Mouse (Mus musculus): ENCODE measurements around the gene Cux2. TPM values are rescaled to one million over a fixed set of nuclear protein-coding genes. Genes with fewer than 3 reads are reported as not detected.

Cux2 gene
- polyA plus RNA-seq, 1 experiment, result 1.2 TPM

DNA sequence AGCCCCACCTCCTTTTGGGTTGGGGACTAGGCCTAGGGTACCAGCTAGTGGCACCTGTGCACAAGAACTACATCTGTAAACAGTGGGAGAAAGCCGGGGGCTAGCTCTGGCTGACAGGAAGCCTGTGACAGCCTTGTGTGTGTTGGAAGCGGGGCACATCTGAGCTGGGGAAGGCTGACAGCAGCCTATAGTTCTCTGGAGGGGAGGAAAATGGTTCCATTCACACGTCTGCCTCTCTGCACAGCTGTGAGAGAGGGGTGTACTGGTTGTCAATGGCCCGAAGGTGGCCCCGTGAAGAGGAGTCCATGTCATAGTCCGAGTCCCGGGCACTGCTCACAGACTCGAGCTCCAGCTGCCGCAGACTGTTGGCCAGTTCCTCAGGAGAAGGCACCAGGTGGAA is 232.4 kb downstream of the Cux2 start:
- no peak overlapping the region for H3K27ac ChIP-seq (ENCODE audit: insufficient read depth, low read length)
- no peaks in the 10 kb centered on the region for H3K27me3 ChIP-seq (ENCODE audit: control insufficient read depth, insufficient read depth, low read length)
- peaks cover 51% of the 10 kb centered on the region for H3K36me3 ChIP-seq (ENCODE audit: control insufficient read depth, insufficient read depth, low read length)
- H3K4me3 ChIP-seq (ENCODE audit: extremely low read depth, insufficient read depth, insufficient read length), result no peak overlapping the region
- H3K4me1 ChIP-seq (ENCODE audit: control insufficient read depth, insufficient read depth, insufficient read length), result peaks cover 8% of the 10 kb centered on the region; the same call in 1 of the 2 replicates
- 90% methylated on average over 9 of the region's 9 CpGs for WGBS
- TF ChIP-seq CTCF (IDR thresholded peaks at IDR 0.05; ENCODE audit: extremely low read depth, insufficient read depth, insufficient read length, insufficient replicate concordance) (no peak), POLR2A (IDR thresholded peaks at IDR 0.05; ENCODE audit: low read depth, low read length) (no peak)
- no peak for DNase-seq (ENCODE audit: low read depth in 1 of 2, low spot score in 2 of 2)

DNA sequence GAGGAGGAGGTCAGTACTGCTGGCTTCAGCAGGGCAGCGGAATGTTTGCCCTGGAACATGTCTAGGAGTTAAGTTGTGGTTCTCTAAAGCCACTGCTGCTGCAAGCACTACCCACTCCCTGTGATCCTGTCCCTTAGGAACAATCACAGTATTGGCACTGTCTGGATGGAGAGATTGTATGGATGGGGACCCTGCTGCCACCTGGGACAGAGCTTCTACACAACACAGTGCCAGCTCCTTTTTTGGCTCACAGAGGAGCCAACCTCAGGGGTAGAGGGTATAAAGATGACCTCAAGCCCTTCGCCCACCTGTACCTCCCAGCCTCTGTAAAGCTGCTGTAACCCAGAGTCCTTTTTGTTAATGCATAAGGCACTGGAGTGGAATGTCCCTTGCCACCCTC is 233.3 kb downstream of the Cux2 start:
- Histone ChIP-seq H3K27ac (ENCODE audit: insufficient read depth, low read length) (no peak overlapping the region), H3K27me3 (ENCODE audit: control insufficient read depth, insufficient read depth, low read length) (no peaks in the 10 kb centered on the region), H3K4me3 (ENCODE audit: extremely low read depth, insufficient read depth, insufficient read length) (no peak overlapping the region), H3K4me1 (ENCODE audit: control insufficient read depth, insufficient read depth, insufficient read length) (peaks cover 16% of the 10 kb centered on the region; the same call in 1 of the 2 replicates), H3K36me3 (ENCODE audit: control insufficient read depth, insufficient read depth, low read length) (peaks cover 48% of the 10 kb centered on the region)
- no peak for DNase-seq (ENCODE audit: low read depth in 1 of 2, low spot score in 2 of 2)
- WGBS, result 91% methylated on average over 2 of the region's 2 CpGs
- TF ChIP-seq POLR2A (IDR thresholded peaks at IDR 0.05; ENCODE audit: low read depth, low read length), result no peak
- TF ChIP-seq CTCF (IDR thresholded peaks at IDR 0.05; ENCODE audit: extremely low read depth, insufficient read depth, insufficient read length, insufficient replicate concordance), result no peak

DNA sequence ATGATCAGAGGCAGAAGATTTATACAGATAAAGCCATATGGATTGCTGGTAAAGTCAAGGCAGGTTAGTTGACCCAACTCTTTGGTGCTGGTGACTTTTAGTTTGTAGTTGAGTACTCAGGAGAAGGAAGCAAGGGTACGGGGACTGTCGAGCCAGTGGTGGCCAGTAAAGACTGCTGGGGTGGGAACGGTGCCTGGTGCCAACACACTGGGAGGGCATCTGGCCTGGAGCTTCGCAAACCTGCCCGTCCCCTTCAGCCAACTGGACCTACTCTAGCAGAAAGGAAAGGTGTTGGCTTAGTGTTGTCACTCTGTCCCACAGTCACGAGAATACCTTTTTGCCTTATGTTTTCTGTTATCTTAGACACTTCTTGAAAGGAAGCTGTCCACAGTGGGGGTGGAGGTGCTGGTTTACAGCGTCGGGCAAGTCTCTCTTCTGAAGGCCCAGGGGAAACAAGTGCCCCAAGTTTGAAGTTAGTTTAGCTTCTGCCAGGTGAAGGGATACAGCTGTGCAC is 234.0 kb downstream of the Cux2 start:
- Histone ChIP-seq H3K4me1 (ENCODE audit: control insufficient read depth, insufficient read depth, insufficient read length) (peaks cover 21% of the 10 kb centered on the region; the same call in 1 of the 2 replicates), H3K27ac (ENCODE audit: insufficient read depth, low read length) (no peak overlapping the region), H3K4me3 (ENCODE audit: extremely low read depth, insufficient read depth, insufficient read length) (no peak overlapping the region), H3K36me3 (ENCODE audit: control insufficient read depth, insufficient read depth, low read length) (peaks cover 45% of the 10 kb centered on the region), H3K27me3 (ENCODE audit: control insufficient read depth, insufficient read depth, low read length) (no peaks in the 10 kb centered on the region)
- no peak for TF ChIP-seq CTCF (IDR thresholded peaks at IDR 0.05; ENCODE audit: extremely low read depth, insufficient read depth, insufficient read length, insufficient replicate concordance)
- no peak for TF ChIP-seq POLR2A (IDR thresholded peaks at IDR 0.05; ENCODE audit: low read depth, low read length)
- DNase-seq (ENCODE audit: low read depth in 1 of 2, low spot score in 2 of 2), result no peak
- 89% methylated on average over 8 of the region's 8 CpGs for WGBS

DNA sequence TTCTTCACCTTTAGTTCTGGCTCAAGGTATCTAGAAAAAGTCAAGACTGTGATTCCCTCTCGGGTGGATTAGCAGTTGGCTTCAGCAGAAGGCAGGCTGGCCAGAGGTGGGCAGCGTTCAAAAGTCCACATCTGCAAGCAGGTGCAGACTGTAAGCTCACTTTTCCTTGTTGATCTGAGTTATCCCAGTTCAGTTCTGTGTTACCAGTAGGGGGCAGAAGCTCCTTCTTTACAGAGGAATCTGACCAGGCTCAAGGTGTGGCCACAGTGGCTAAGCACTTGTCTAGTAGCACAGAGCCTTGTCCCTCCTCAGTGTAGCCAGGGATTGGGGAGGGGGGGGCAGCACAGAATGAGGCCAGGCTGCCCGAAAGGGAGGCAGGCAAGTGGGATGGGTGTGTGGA is 234.8 kb downstream of the Cux2 start:
- peak in 1 of 2 experiments; percentile 67 for DNase-seq (ENCODE audit: low read depth in 1 of 2, low spot score in 2 of 2)
- Histone ChIP-seq H3K4me1 (ENCODE audit: control insufficient read depth, insufficient read depth, insufficient read length) (peaks cover 18% of the 10 kb centered on the region; the same call in 1 of the 2 replicates), H3K36me3 (ENCODE audit: control insufficient read depth, insufficient read depth, low read length) (peaks cover 41% of the 10 kb centered on the region), H3K27me3 (ENCODE audit: control insufficient read depth, insufficient read depth, low read length) (no peaks in the 10 kb centered on the region), H3K4me3 (ENCODE audit: extremely low read depth, insufficient read depth, insufficient read length) (no peak overlapping the region), H3K27ac (ENCODE audit: insufficient read depth, low read length) (no peak overlapping the region)
- WGBS, result 65% methylated on average over 3 of the region's 3 CpGs
- TF ChIP-seq POLR2A (IDR thresholded peaks at IDR 0.05; ENCODE audit: low read depth, low read length) (no peak), CTCF (IDR thresholded peaks at IDR 0.05; ENCODE audit: extremely low read depth, insufficient read depth, insufficient read length, insufficient replicate concordance) (peak; percentile 45; the same call in 1 of the 2 replicates)

DNA sequence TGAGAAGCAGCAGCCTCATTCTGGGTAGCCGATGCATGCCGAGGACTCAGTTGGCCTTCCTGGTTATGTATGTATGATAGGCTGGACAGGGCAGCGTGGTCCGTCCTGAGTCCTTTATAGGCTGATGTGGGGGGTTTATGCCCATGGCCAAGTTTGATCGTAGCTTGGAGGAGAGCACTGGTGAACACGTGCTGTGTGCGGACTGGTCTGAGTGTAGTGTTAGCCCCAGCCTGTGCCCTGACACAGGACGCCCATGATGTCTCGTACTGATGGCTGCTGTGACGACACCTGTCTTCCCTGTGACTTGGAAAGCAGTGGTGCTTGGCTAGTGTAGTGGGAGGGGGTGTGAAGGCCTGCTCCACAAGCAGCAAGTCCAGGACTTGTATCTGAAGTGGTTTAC is 236.2 kb downstream of the Cux2 start:
- peaks cover 14% of the 10 kb centered on the region; the same call in 1 of the 2 replicates for H3K4me1 ChIP-seq (ENCODE audit: control insufficient read depth, insufficient read depth, insufficient read length)
- H3K4me3 ChIP-seq (ENCODE audit: extremely low read depth, insufficient read depth, insufficient read length), result no peak overlapping the region
- no peak overlapping the region for H3K27ac ChIP-seq (ENCODE audit: insufficient read depth, low read length)
- 94% methylated on average over 10 of the region's 10 CpGs for WGBS
- H3K36me3 ChIP-seq (ENCODE audit: control insufficient read depth, insufficient read depth, low read length), result peaks cover 34% of the 10 kb centered on the region
- TF ChIP-seq POLR2A (IDR thresholded peaks at IDR 0.05; ENCODE audit: low read depth, low read length) (no peak), CTCF (IDR thresholded peaks at IDR 0.05; ENCODE audit: extremely low read depth, insufficient read depth, insufficient read length, insufficient replicate concordance) (no peak)
- no peaks in the 10 kb centered on the region for H3K27me3 ChIP-seq (ENCODE audit: control insufficient read depth, insufficient read depth, low read length)
- no peak for DNase-seq (ENCODE audit: low read depth in 1 of 2, low spot score in 2 of 2)

DNA sequence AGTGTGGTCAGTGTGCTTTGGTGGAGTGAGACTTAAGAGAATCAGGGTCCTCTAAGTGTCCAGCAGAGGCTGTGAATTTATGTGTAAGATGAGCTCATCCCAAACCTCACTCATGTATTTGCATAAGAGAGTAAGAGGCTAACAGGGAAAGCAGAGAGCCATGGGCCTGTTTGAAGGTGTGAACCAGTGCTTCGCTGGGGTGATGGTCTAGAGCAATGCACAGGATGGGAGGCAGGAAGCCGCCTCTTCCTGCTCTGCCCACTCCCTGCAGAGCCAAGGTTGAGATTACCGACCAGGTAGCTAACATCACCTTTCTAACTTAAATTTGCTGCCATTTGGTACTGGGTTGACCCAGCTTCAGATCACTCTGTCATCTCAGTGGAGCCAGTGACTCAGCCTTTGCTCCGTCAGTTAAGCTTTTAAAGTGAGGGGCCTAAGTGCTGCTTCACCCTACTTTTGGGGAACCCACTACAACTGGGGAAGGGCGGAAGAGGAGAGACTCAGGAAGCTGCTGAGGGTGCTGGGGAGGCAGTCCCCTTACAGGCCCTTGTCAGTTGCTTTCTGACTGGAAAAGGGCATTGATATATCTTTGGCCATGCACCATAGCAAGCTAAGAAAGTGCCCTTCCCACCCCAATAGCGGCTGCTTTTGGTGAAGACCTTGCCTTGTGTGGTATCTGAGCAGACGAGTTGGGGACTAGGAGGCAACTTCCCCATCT is 237.2 kb downstream of the Cux2 start:
- WGBS, result 48% methylated on average over 7 of the region's 7 CpGs

DNA sequence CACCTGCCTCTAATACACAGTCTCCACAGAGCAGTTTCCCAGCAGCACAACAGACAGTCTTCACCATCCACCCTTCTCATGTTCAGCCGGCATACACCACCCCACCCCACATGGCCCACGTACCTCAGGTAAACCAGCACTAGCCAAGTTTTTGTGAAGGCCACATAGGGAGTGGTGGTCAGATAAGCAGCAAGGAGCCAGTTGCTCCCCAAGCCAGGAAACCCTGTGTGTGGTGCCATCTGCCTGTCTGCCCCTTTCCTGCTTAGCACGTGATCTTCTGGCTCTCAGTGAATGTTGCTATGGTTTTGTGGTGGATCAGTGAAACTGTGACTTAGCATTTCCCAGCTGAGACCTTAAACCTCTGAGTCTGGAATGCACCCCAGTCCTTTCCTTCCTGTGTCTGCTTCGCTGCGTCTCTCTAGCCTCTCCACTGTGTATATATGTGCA is 238.4 kb downstream of the Cux2 start:
- 23% methylated on average over 5 of the region's 5 CpGs for WGBS
- DNase-seq (ENCODE audit: low read depth in 1 of 2, low spot score in 2 of 2), result no peak
- TF ChIP-seq POLR2A (IDR thresholded peaks at IDR 0.05; ENCODE audit: low read depth, low read length), result no peak
- TF ChIP-seq CTCF (IDR thresholded peaks at IDR 0.05; ENCODE audit: extremely low read depth, insufficient read depth, insufficient read length, insufficient replicate concordance), result no peak
- H3K4me1 ChIP-seq (ENCODE audit: control insufficient read depth, insufficient read depth, insufficient read length), result peaks cover 14% of the 10 kb centered on the region; the same call in 1 of the 2 replicates
- H3K27me3 ChIP-seq (ENCODE audit: control insufficient read depth, insufficient read depth, low read length), result no peaks in the 10 kb centered on the region
- peak overlapping the region; percentile 42 for H3K27ac ChIP-seq (ENCODE audit: insufficient read depth, low read length)
- H3K4me3 ChIP-seq (ENCODE audit: extremely low read depth, insufficient read depth, insufficient read length), result no peak overlapping the region
- H3K36me3 ChIP-seq (ENCODE audit: control insufficient read depth, insufficient read depth, low read length), result peaks cover 14% of the 10 kb centered on the region

More for the DNA sequence above, 237.2 kb downstream of the Cux2 start:
- no peak for DNase-seq (ENCODE audit: low read depth in 1 of 2, low spot score in 2 of 2)
- Histone ChIP-seq H3K27ac (ENCODE audit: insufficient read depth, low read length) (peak overlapping the region; percentile 42), H3K36me3 (ENCODE audit: control insufficient read depth, insufficient read depth, low read length) (peaks cover 24% of the 10 kb centered on the region), H3K27me3 (ENCODE audit: control insufficient read depth, insufficient read depth, low read length) (no peaks in the 10 kb centered on the region), H3K4me3 (ENCODE audit: extremely low read depth, insufficient read depth, insufficient read length) (no peak overlapping the region), H3K4me1 (ENCODE audit: control insufficient read depth, insufficient read depth, insufficient read length) (peaks cover 14% of the 10 kb centered on the region; the same call in 1 of the 2 replicates)
- TF ChIP-seq POLR2A (IDR thresholded peaks at IDR 0.05; ENCODE audit: low read depth, low read length) (no peak), CTCF (IDR thresholded peaks at IDR 0.05; ENCODE audit: extremely low read depth, insufficient read depth, insufficient read length, insufficient replicate concordance) (no peak)

All from spleen, adult 2 months (tissue).